Mouse (Mus musculus) colon, adult 2 months (tissue): ENCODE results near the gene Kbtbd2. TPM values are rescaled to one million over a fixed set of nuclear protein-coding genes. Genes with fewer than 3 reads are reported as not detected.

ENCODE experiments used
- polyA plus RNA-seq: library from polyadenylated mRNA; depleted of rRNA; stranded (reverse); fragments of >200 nt; gene quantifications from 2 replicates; pipeline ENCODE4 v1.2.3, GENCODE M21; 2012; rRNA removed

The Kbtbd2 gene
- polyA plus RNA-seq: 7.6 and 7.9 TPM in 2 replicates

GRCm38 (mm10) chr6:56797311-56798151, at the start of gene Kbtbd2:
TSS of gene Kbtbd2 (minus strand) at chr6:56797813.

GRCm38 (mm10) chr6:56831697-56832406, 34.2 kb upstream of the Kbtbd2 start, which contains the start of gene Fkbp9:
TSS of gene Fkbp9 (plus strand) at chr6:56832059.

Other genes with a start within 250 kb of the Kbtbd2 start
- 0.35 and 0.45 TPM in 2 replicates for gene Pde1c, start 228.7 kb downstream of the Kbtbd2 start, polyA plus RNA-seq
- 0.74 and 1.6 TPM in 2 replicates for gene Lsm5, start 93.1 kb downstream of the Kbtbd2 start, polyA plus RNA-seq
- gene Avl9, start 82.9 kb downstream of the Kbtbd2 start, polyA plus RNA-seq: 10.5 and 14.3 TPM in 2 replicates
- 34.4 and 43.0 TPM in 2 replicates for gene Fkbp9, start 34.2 kb upstream of the Kbtbd2 start, polyA plus RNA-seq
- 8.4 and 8.7 TPM in 2 replicates for gene Nt5c3, start 126.1 kb upstream of the Kbtbd2 start, polyA plus RNA-seq
- gene Vmn1r4, start 126.2 kb upstream of the Kbtbd2 start, polyA plus RNA-seq: not detected in 2 replicates
- not detected in 2 replicates for gene Vmn1r5, start 172.5 kb upstream of the Kbtbd2 start, polyA plus RNA-seq
- not detected in 2 replicates for gene Vmn1r6, start 199.4 kb upstream of the Kbtbd2 start, polyA plus RNA-seq
- gene Vmn1r7, start 227.5 kb upstream of the Kbtbd2 start, polyA plus RNA-seq: not detected in 2 replicates
- not detected in 2 replicates for gene Vmn1r8, start 234.5 kb upstream of the Kbtbd2 start, polyA plus RNA-seq